Comparison of ENCODE assay signal across 1 mouse cellular context in genomic region chr9:21249629-21250508, GRCm38 (mm10).
TF ChIP-seq lines count a peak whose summit lies in the region.

No protein-coding gene starts in this region.

TF ChIP-seq in MEL, 35 proteins besides CTCF, POLR2A, EP300 and RAD21 (continued from another document):
- TF ChIP-seq POLR2AphosphoS5 (IDR thresholded peaks at IDR 0.05; ENCODE audit: borderline replicate concordance, low read depth, low read length) (no peak), SIN3A (IDR thresholded peaks at IDR 0.05; ENCODE audit: low read length) (peak; percentile 47; the same call in 1 of the 2 replicates), BHLHE40 (IDR thresholded peaks at IDR 0.05; ENCODE audit: borderline replicate concordance, low read depth, low read length) (no peak), MYC (IDR thresholded peaks at IDR 0.05; ENCODE audit: low read depth, low read length) (0 out of 2 replicates have a peak, but pooled peaks have one; percentile 13), JUND (IDR thresholded peaks at IDR 0.05; ENCODE audit: low read depth, low read length) (no peak), TCF12 (IDR thresholded peaks at IDR 0.05; ENCODE audit: low read depth, low read length) (peak; percentile 41; the same call in 1 of the 2 replicates), MEF2A (IDR thresholded peaks at IDR 0.05; ENCODE audit: extremely low read depth, insufficient replicate concordance, low read depth, low read length, poor library complexity, severe bottlenecking) (peak; percentile 41; the same call in 1 of the 2 replicates)
